Mouse (Mus musculus): ENCODE data around the gene Cfi. TPM values are rescaled to one million over a fixed set of nuclear protein-coding genes. Genes with fewer than 3 reads are reported as not detected.

Cfi gene
- polyA plus RNA-seq, 1 experiment from 2014 or later, result 5.9 TPM

DNA sequence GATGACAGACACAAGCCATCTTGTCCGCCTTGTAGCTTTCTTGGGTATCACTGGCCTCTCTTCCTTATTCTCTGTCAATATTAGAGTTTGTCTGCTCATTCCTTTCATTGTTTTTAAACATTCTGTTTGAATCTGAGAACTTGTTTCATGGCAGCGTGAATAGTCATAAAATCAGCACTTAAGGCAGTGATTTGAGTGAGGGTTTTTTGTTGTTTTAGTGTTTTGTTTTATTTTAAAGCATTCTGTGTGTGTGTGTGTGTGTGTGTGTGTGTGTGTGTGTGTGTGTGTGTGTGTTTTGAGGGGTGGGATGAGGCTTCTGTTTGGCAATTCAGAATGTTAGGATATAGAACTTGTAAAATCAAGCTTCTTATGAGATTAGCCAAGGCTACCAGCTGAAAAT, 44.2 kb downstream of the Cfi start:
- Histone ChIP-seq H3K27ac (no peak overlapping the region), H3K9me3 (no peaks in the 10 kb centered on the region), H3K36me3 (no peaks in the 10 kb centered on the region), H3K27me3 (ENCODE audit: insufficient read depth, poor library complexity, severe bottlenecking) (no peaks in the 10 kb centered on the region), H3K4me3 (peak overlapping the region; percentile 79; the same call in 1 of the 2 replicates), H3K4me1 (peaks cover 14% of the 10 kb centered on the region)
- WGBS, result 84% methylated on average over 2 of the region's 2 CpGs
- DNase-seq (ENCODE audit: low spot score), result no peak

DNA sequence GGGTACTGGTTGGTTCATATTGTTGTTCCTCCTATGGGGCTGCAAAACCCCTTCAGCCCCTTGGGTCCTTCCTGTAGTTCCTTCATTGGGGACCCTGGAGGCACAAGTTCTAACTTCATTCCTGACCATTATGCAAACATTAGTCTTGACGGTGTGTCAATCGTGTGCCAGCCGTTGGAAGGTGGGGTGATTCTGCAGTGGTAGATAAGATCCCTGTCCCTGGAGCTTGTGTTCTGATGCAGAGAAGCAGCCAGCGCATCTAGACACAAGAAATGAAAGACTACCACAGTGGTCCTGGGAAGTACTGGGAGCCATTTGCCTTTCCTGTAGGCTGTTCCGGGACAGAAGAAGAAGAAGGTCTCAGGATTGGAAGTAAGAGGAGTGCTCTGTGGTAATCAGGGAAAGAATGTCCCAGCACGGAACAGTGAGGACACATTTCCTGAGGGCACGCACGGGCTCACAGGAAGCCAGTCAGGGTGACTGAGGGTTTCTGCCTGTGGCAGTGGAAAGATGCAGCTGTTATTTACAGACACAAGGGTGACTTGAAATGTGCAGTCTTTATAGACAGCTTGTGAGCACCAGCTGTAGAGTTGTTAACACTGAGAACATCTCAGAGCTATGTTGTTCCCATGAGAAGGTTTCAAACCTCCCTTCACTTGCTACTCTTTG, 45.4 kb downstream of the Cfi start:
- peaks cover 18% of the 10 kb centered on the region for H3K4me1 ChIP-seq
- no peaks in the 10 kb centered on the region for H3K36me3 ChIP-seq
- WGBS, result 53% methylated on average over 8 of the region's 8 CpGs
- no peak overlapping the region for H3K27ac ChIP-seq
- no peaks in the 10 kb centered on the region for H3K9me3 ChIP-seq
- no peaks in the 10 kb centered on the region for H3K27me3 ChIP-seq (ENCODE audit: insufficient read depth, poor library complexity, severe bottlenecking)
- no peak for DNase-seq (ENCODE audit: low spot score)
- no peak overlapping the region for H3K4me3 ChIP-seq

DNA sequence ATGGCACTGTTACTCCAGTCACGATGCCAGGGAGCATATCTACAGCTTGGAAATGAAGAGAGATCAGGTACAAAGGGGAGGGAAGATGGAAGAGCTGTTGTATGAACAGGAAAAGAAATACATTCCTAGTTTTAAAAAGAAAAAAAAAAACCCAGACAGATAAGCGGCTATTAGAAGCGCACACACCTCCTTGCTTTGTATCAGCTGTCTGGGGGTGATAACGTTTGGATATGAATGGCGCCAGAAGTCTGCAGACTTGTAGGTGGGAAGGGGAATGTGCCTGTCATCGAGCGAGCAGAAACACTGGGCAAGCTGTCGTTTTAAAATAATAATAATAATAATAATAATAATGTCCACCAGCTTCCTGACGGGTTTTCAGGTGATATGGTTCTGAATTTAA, 49.9 kb downstream of the Cfi start:
- Histone ChIP-seq H3K36me3 (0 out of 2 replicates have a peak, but pooled peaks cover 7% of the 10 kb centered on the region), H3K27ac (no peak overlapping the region), H3K4me1 (peaks cover 10% of the 10 kb centered on the region; the same call in 1 of the 2 replicates), H3K9me3 (no peaks in the 10 kb centered on the region), H3K4me3 (no peak overlapping the region), H3K27me3 (ENCODE audit: insufficient read depth, poor library complexity, severe bottlenecking) (no peaks in the 10 kb centered on the region)
- 55% methylated on average over 9 of the region's 9 CpGs for WGBS
- DNase-seq (ENCODE audit: low spot score), result no peak

DNA sequence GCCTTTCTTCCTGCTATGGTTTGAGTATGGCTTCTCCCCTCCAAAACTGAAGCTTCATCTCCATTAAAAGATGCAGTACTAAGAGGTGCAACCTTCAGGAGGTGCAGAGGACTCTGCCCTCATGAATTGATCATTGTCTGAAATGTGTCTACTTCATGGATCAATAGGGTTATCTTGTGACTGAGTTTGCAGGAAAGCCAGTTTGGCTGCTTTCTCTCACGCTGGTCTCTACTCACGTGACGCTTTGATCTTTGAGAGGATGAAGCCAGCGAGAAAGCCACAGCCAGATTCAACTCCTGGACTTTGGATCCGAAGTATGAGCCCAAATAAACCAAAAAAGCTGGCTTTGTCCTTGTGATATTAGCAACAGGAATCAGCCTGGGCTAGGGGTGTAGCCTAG, 50.7 kb downstream of the Cfi start:
- Histone ChIP-seq H3K9me3 (no peaks in the 10 kb centered on the region), H3K27ac (no peak overlapping the region), H3K36me3 (peaks cover 15% of the 10 kb centered on the region; the same call in 1 of the 2 replicates), H3K27me3 (ENCODE audit: insufficient read depth, poor library complexity, severe bottlenecking) (no peaks in the 10 kb centered on the region), H3K4me1 (0 out of 2 replicates have a peak, but pooled peaks cover 4% of the 10 kb centered on the region), H3K4me3 (no peak overlapping the region)
- 82% methylated on average over 5 of the region's 5 CpGs for WGBS
- no peak for DNase-seq (ENCODE audit: low spot score)

DNA sequence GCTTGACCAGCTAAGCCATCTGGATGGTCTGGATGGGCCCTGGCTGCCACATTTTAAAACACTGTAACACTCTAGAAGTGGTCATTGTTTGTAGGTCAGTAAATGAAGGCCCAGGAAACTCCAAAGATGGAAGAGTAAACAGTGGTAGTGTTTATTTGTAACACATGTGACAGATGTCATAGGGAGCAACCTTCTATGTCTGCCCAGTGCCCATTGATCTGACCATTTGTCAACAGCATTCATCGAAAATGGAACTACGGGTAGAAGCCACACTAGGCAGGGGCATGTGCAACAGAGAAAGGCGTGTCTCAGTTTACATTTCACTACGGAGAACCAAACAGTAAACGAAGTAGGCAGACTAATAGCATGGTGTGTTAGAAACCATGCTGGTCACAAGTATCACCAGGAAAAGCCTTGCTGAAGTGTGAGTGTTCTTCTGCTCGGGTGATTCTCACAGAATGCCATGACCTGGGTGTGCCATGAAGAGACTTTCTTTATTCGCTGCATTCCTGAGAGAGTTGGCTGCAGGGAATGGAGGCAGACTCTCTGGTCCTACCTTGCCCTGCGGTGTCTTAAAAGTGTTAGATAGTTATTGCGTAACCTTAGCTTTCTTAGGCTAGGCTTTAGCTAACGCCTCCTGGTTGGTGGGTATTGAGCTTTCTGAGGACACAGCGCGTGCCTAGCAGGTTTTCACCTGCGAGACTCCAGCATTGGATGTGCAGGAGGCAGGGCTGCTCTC, 52.3 kb downstream of the Cfi start:
- Histone ChIP-seq H3K4me1 (0 out of 2 replicates have a peak, but pooled peaks cover 4% of the 10 kb centered on the region), H3K27me3 (ENCODE audit: insufficient read depth, poor library complexity, severe bottlenecking) (no peaks in the 10 kb centered on the region), H3K4me3 (no peak overlapping the region), H3K36me3 (peaks cover 24% of the 10 kb centered on the region), H3K27ac (no peak overlapping the region), H3K9me3 (no peaks in the 10 kb centered on the region)
- no peak for DNase-seq (ENCODE audit: low spot score)
- WGBS, result 83% methylated on average over 13 of the region's 13 CpGs

- H3K27me3 ChIP-seq (ENCODE audit: insufficient read depth, poor library complexity, severe bottlenecking), result no peaks in the 10 kb centered on the region
- H3K4me1 ChIP-seq, result peaks cover 4% of the 10 kb centered on the region; the same call in 1 of the 2 replicates
- WGBS, result 81% methylated on average over 5 of the region's 5 CpGs
- no peak for DNase-seq (ENCODE audit: low spot score)
- H3K27ac ChIP-seq, result no peak overlapping the region
- peaks cover 31% of the 10 kb centered on the region for H3K36me3 ChIP-seq
- no peaks in the 10 kb centered on the region for H3K9me3 ChIP-seq
- no peak overlapping the region for H3K4me3 ChIP-seq
Observed at GRCm38 (mm10) chr3:129892003-129892402, 56.3 kb downstream of the Cfi start.

GRCm38 (mm10) chr3:129893143-129893542, 57.5 kb downstream of the Cfi start:
- 89% methylated on average over 3 of the region's 3 CpGs for WGBS
- Histone ChIP-seq H3K4me1 (peaks cover 4% of the 10 kb centered on the region; the same call in 1 of the 2 replicates), H3K36me3 (peaks cover 31% of the 10 kb centered on the region)

GRCm38 (mm10) chr3:129896591-129896990, 60.9 kb downstream of the Cfi start:
- H3K4me3 ChIP-seq, result no peak overlapping the region
- peaks cover 16% of the 10 kb centered on the region for H3K36me3 ChIP-seq
- H3K9me3 ChIP-seq, result no peaks in the 10 kb centered on the region
- peaks cover 12% of the 10 kb centered on the region for H3K4me1 ChIP-seq
- no peak for DNase-seq (ENCODE audit: low spot score)
- no peak overlapping the region for H3K27ac ChIP-seq
- no peaks in the 10 kb centered on the region for H3K27me3 ChIP-seq (ENCODE audit: insufficient read depth, poor library complexity, severe bottlenecking)
- 45% methylated on average over 6 of the region's 6 CpGs for WGBS

More at GRCm38 (mm10) chr3:129893143-129893542, 57.5 kb downstream of the Cfi start:
- no peak for DNase-seq (ENCODE audit: low spot score)
- H3K4me3 ChIP-seq, result no peak overlapping the region
- H3K27ac ChIP-seq, result no peak overlapping the region
- H3K27me3 ChIP-seq (ENCODE audit: insufficient read depth, poor library complexity, severe bottlenecking), result no peaks in the 10 kb centered on the region
- H3K9me3 ChIP-seq, result no peaks in the 10 kb centered on the region

DNA sequence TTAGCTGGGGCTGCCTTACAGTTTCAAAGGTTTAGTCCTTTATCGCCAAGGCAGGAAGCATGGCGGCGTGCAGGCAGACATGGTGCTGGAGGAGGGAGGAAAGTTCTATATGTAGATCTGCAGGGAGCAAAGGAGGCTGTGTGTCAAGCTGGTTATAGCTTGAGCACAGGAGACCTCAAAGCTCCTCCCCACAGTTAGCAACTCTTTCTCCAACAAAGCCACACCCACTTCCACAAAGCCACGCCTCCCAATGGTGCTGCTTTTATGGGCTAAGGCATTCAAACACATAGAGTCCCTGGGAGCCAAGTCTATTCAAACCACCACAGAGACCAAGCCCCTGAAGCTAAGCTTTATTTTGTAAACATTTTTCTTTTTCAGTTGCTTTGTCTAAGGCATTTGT, 63.2 kb downstream of the Cfi start:
- DNase-seq (ENCODE audit: low spot score), result no peak
- H3K4me3 ChIP-seq, result no peak overlapping the region
- 60% methylated on average over 4 of the region's 4 CpGs for WGBS
- peaks cover 30% of the 10 kb centered on the region for H3K4me1 ChIP-seq
- H3K27me3 ChIP-seq (ENCODE audit: insufficient read depth, poor library complexity, severe bottlenecking), result no peaks in the 10 kb centered on the region
- H3K36me3 ChIP-seq, result 0 out of 2 replicates have a peak, but pooled peaks cover 2% of the 10 kb centered on the region
- no peak overlapping the region for H3K27ac ChIP-seq
- H3K9me3 ChIP-seq, result no peaks in the 10 kb centered on the region

DNA sequence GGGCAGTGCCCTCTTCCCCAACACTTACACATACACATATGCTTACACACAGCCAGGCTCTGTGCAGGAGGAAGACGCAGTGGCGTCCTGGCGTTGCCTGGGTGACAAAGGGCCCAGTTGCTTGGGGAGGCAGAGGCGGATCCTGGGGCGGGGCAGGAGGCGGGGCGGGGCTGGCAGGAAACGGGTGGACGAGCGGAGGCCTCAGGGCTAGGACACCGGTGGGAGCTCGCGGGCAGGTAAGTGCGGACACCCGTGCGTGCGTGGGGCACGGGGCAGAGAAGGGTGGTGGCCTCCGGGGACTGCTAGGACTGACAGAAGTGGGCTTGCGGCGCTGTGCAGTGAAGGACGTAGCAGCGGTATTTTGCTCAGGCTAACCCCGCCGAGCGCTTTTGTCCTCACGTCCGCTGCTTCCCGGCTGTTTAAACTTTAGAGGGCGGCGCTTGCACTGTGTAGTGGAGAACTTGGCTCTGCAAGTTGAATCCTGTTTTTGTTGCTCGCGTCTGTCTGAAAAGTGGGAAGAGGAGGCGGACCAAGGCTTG, 65.7 kb downstream of the Cfi start, which contains the start of gene Casp6:
Gene Casp6 (plus strand): TSS at position 155 of the 539 bp plus-strand sequence.
- Histone ChIP-seq H3K27me3 (ENCODE audit: insufficient read depth, poor library complexity, severe bottlenecking) (no peaks in the 10 kb centered on the region), H3K36me3 (peaks cover 12% of the 10 kb centered on the region), H3K4me1 (peaks cover 31% of the 10 kb centered on the region), H3K27ac (peak within 1 kb of the TSS; percentile 94), H3K9me3 (no peaks in the 10 kb centered on the region), H3K4me3 (peak within 1 kb of the TSS; percentile 84)
- peak; percentile 96 for DNase-seq (ENCODE audit: low spot score)
- under 1% methylated on average over 34 of the region's 34 CpGs for WGBS

DNA sequence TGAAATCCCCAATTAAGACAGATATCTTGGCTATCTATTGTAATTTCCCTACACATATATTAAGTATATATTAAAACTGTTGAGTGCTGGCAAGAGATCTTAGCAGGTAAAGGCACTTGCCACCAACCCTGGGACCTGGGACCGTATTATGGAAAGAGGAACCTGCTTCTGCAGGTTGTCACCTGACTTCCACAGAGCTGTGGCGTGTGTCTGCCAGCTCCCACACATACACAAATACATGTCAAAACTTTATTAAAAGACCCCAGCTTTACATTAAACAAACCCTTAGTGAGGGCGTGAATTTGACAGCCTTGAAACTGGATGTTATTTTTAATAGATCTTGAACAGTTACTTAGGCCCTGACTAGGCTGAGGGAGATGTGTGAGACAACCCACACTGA, 67.7 kb downstream of the Cfi start:
- DNase-seq (ENCODE audit: low spot score), result no peak
- Histone ChIP-seq H3K27me3 (ENCODE audit: insufficient read depth, poor library complexity, severe bottlenecking) (no peaks in the 10 kb centered on the region), H3K4me1 (peaks cover 27% of the 10 kb centered on the region), H3K9me3 (no peaks in the 10 kb centered on the region), H3K36me3 (peaks cover 25% of the 10 kb centered on the region), H3K4me3 (no peak overlapping the region), H3K27ac (no peak overlapping the region)
- 85% methylated on average over 3 of the region's 3 CpGs for WGBS

DNA sequence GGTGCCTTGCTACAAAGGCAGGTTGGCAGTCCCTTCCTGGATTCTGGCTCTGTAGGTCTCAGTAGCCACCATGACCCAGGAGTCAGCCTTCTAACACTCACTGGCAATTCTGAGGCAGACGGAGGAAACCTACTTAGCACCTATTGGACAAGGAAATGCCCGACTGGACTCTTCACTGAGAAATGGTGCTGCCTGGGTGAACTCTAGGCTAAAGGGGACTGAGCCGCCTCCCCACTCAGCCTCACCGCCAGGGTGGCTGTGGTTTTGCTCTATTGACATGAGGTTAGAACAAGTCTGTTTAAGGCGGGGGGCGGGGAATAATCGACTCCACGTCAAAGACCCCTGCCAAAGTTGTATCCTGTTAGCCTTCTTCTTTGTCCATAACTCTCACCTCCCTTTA, 68.2 kb downstream of the Cfi start:
- no peak for DNase-seq (ENCODE audit: low spot score)
- Histone ChIP-seq H3K27ac (no peak overlapping the region), H3K27me3 (ENCODE audit: insufficient read depth, poor library complexity, severe bottlenecking) (no peaks in the 10 kb centered on the region), H3K36me3 (peaks cover 30% of the 10 kb centered on the region), H3K9me3 (no peaks in the 10 kb centered on the region), H3K4me3 (no peak overlapping the region), H3K4me1 (peaks cover 27% of the 10 kb centered on the region)
- WGBS, result 80% methylated on average over 8 of the region's 8 CpGs
